Mouse (Mus musculus) cortical plate, adult 2 months (tissue): ENCODE measurements at regions not wholly inside any gene's neighbourhood (a gene's known extent, or its start where the extent isn't known, plus 50 kb on each side); places are given as distances from the start of the nearest gene placed in this dataset.

Experiments
- CTCF ChIP-seq: fragments of 200-500 bp; IDR thresholded peaks from 2 replicates; pipeline ENCODE4 v1.5.1; 2011; ENCODE audit warnings: mild to moderate bottlenecking, control low read depth, low read length; ENCODE audit not compliant: insufficient read depth; ENCODE audit errors: extremely low read depth
- POLR2A ChIP-seq: fragments of 200-500 bp; IDR thresholded peaks from 2 replicates; pipeline ENCODE4 v1.6.1; 2011; ENCODE audit warnings: mild to moderate bottlenecking, low read length, control low read depth; ENCODE audit not compliant: insufficient read depth; ENCODE audit errors: extremely low read depth

DNA sequence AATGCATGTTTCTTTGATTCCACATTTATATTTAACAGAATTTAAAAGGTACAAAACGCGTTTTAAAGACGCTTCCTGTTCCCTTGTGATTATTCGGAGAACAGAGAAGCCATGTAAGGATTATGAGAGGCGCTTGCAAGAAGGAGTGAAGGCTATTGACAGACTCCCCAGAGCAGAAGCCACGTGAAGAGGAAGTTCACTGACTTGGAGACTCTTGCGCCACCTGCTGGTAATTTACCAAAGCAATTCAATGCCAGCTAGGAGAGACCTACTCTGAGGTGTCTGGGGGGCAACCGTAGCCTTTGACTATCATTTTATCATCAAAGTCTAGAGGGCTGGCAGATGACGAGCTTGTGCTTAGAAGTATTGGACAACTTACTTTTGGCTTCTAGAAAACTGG, 909.4 kb downstream of the 5730522E02Rik start:
- peak; percentile 59 for TF ChIP-seq CTCF
- no peak for TF ChIP-seq POLR2A
